Mouse (Mus musculus) B cell, adult 2 months (primary cell): ENCODE measurements at regions not wholly inside any gene's neighbourhood (a gene's known extent, or its start where the extent isn't known, plus 50 kb on each side); places are given as distances from the start of the nearest gene placed in this dataset.

ENCODE experiments used
- DNase-seq, 2 experiments: peaks; one replicate each; pipeline ENCODE4 v3.0.0; 2022

DNA sequence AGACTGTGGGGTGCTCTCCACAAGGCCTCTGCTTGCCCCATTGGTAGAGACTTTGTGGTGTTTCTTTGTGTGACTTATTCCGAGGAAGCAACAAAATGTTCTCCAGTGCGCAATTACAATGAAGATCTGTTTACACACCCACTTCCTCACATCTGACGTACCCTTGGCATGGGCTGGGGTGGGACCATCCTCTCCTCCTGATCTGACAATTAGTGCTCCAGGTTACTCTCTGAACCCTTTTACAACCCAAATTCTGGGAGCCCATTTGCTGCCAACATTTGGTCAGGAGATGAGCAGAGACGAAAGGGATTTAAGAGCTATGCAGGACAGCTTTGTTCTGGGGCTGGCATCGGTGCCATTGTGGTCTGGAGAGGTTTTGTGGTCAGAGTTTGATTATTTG lies 215.9 kb upstream of the Sall1 start:
- DNase-seq, result no peak

DNA sequence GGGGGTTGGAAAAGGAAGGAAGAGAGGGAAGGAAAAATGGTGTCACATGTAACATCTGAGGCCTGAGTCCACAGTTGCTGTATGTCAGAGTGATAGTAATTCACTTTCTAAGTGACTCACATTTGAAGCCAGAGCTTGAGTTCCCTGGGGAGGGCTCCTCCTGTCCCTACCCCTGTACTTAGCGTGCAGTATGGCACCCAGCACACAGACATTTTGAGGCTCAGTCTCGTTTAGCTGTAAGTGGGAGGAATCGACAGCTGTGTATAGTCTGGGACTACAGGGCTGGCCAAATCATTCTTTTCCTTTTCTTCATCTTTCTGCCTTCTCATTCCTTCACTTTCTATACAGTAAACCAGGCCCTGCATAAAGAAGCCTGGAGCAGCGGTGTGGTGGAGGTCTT lies 202.4 kb upstream of the Sall1 start:
- no peak for DNase-seq

DNA sequence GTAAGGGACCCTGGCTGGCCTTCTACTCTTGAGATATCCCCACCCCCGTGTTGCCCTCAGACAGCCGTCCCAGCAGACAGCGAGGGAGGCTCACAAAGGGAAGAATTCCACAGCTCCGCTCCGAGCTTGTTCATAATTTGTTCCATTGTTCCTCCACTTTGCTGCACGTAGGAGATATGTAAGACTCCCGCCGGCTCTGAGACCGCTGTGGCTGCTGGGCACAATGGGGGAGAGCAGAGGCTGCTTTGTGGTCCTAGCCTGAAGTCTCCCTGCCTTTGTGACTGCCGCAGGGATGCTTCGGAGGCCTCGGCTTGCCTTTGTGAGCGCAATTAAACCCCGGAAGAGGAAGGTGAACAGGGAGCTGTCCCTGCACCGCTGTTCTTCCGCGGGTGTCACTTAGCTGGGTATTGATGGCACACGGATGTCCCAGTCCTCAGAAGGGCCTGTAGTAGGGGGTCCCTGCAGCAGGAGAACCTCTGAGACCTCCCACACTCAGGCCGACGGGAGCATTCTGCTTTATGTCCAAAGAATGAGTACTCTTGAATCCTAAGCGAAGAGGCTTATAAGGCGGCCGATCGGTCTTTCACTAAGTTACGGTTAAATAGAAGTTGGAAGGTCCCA lies 201.3 kb upstream of the Sall1 start:
- DNase-seq, result no peak

DNA sequence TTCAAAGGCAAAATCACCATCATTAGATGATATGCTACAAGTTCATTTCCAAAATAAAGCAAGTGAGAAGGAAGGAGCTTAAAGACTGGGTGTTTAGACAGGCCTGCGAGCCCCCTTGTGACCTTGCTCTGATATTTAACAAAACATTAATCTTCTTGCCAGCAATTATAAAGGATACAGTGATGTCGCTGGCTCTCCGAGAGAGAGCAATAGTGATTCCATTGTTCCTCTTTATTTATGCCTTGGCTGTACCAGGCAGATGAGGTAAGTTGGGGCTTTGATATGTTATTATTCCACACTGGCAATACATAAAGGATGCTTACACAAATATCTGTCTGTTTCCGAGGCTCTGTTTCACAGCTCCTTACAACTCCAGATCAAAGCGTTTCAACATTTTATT lies 197.7 kb upstream of the Sall1 start:
- no peak for DNase-seq

DNA sequence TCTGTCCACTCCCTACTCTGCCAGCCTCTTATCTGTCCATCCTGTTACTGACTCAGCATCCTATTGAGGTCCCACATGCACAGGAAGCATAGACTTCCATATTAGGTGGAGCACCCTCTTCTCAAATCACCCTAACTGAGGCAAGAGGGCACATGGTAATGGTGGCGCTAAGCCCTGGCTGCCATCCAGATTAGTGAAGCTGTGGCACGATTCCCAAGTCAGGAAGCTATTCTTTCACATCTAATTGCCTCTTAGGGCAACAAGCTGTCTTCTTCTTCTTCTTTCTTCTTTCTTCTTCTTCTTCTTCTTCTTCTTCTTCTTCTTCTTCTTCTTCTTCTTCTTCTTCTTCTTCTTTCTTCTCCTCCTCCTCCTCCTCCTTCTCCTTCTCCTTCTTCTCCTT lies 195.7 kb upstream of the Sall1 start:
- no peak for DNase-seq

DNA sequence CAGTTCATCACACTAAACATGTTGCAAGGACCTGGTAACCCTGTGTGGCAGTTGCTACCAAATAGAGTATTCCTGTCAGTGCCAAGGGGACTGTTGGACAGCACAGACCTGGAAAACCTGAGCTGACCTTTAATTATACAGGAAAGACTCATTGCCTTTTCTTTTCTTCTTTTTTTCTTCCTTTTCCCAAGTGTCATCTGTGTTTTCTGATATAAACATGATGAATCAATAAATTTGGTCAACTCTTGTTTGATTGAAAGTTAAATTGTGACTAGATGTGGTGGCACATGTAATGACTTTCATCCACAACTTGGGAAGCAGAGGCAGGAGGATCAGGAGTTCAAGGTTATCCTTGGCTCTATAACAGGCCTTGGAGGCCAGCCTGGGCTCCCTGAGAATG lies 190.1 kb upstream of the Sall1 start:
- no peak for DNase-seq

DNA sequence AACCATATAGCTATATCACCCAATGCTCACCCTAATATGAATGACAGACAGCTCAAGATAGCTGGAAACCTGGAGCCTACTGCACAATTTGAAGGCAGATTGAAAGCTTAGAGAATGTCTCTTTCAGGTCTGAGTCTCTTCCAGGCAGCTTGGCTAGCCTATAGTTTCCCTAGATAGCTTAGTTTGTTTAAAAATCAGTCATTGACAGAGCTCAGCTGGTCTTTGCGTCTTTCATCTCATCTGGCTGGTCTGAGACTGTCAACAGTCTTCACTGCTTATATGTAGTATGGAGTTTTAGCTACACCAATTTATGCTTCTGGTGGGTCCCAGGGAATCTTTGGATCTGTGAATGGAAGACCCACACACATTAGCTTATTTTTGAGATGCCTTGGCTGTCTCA lies 188.4 kb upstream of the Sall1 start:
- no peak for DNase-seq

DNA sequence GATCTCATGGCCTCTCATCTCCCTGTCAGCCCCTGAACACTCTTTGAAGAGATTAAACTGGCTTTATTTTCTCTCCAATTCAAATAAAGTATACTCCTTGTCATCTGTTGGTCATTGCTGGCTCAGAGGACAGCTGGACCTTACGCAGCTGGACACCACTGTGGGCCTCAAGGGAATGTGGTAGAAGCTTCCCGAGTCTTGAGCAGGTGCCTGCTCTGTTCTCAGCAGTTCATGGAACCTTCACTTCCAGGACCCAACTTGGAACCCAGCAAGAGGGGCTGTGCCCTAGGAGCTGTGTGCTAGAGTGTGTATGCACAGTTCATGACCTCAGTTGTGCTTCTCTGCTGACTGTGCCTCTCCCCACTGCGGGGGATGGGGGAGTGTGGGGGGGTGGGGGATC lies 185.2 kb upstream of the Sall1 start:
- DNase-seq, result no peak

DNA sequence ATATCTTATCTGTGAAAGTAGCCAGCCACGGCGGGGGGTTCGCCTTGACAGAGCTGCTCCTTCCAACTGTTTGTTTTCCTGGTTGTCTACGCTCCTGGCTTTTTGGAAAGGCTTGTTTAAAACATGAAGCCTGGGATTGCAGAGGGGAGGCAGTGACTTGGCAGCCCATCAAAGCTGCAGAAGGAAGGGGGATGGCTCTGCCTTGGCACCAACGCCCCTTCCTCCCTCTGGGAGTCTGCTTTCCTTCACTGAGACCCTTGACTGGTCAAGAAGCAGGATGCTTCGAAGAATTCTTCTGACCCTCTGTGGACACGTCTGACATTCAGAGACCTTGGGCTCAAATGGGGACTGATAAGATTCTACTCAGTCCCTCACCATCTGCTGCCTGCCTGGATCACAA lies 176.9 kb upstream of the Sall1 start:
- DNase-seq, result no peak

DNA sequence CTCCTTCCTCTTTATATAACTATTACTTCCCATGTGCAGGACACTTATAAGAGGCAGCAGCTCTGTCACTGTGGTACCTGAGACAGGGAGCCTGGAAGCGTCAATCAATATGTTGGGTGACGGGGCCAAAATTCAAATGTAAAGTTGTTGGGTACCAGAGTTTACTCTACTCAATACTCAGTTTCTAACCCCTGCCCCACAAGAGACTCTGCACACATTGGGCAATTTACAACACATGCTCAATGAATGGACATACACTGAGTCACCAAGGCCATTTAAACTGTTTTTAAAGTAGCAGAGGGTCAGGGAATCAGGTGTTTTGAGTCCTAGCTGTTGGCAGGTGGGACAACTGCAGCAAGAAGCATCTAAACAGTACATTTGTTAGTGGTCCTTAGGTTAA lies 176.4 kb upstream of the Sall1 start:
- DNase-seq, result no peak

DNA sequence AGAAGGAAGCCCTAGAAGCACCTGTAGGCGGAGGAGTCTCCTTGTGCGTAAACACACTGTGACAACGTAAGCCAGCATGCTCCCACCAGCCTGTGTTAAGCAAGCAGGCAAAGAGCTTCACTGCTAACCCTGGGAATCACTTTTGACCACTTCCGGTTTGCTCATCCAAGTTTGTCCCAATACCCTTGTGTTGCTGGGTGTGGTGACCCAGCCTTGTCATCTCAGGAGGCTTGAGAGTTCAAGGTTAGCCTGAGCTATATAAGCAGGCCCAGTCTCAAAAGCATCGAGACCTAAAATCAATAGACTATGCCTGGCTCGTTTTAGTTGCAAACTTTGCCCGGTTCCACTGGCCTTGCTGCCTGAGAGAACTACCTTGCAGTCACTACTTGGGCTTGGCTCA lies 175.2 kb upstream of the Sall1 start:
- no peak for DNase-seq

DNA sequence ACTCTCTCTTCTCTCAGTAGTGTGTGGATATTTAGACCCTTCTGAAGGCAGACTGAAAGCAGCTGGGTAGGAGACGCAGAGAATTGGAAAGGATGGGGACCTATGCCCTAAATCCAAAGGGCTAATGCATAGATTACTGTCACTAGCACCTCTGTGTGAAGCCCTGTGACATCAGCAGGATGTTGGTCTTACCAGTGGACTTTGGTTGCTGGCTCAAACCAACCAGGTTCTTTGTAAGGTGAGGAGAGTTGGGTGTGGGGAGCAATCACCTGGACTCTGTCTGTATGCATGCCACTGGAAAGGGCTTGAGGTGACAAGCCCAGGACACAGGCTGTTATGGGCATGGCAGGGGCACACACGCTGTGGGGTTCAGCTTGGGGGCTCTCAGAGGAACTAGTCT lies 173.7 kb upstream of the Sall1 start:
- DNase-seq, result no peak

DNA sequence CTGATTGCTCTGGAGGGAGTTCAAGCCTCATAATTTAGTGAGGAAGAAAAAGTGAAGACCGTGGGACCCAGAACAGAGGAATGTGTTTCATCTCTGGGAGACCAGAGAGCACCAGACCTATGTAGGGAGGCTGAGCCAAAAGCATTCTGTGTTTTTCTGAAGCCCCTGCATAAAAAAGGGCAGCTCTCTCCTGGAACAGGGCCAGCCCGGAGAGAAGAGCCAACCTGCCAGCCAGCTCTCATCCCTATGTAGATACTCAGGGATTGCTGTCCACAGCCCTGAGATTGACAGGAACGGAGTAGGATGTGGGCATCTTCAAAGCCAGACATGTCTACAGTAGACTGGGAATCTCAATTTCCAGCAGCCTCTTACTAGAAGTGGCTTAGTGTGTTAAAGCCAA lies 168.0 kb upstream of the Sall1 start:
- no peak for DNase-seq

DNA sequence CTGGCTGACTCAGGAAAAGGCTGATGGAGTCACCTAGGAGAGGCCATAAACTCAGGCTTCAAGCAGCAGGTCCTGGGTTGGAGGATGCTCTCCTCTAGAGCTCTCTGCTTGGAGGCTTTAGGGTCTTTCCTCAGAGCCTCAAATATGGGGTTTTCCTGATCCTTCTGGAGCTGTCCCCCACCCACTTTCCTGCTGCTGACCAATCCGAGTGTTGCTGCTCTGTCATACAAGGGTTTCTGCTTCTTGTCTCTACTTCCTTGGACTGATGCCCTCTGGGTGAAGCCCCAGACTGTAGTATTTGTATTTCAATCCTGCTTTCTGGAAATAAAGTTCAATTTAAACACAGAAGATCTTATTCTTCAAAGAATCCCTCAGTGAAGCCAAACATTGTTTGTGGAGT lies 166.7 kb upstream of the Sall1 start:
- no peak for DNase-seq

DNA sequence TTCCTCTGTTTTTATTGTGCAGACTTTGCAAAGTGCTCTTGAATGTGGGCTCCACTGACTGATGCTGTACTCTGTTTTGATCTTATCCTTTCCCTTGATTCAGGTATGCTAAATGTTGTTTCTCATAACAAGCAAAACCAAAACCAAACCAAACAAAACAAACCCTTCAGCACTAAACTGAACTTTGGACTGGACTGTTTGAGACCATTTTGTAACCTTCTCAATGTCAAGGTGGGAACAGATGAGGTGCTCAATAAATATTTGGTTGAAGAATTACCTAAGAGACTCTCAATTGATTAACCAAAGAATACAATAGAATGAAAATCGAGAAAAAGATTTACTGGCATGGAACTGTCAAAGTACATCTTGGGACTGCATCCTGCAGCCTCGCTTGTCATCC lies 163.9 kb upstream of the Sall1 start:
- no peak for DNase-seq

DNA sequence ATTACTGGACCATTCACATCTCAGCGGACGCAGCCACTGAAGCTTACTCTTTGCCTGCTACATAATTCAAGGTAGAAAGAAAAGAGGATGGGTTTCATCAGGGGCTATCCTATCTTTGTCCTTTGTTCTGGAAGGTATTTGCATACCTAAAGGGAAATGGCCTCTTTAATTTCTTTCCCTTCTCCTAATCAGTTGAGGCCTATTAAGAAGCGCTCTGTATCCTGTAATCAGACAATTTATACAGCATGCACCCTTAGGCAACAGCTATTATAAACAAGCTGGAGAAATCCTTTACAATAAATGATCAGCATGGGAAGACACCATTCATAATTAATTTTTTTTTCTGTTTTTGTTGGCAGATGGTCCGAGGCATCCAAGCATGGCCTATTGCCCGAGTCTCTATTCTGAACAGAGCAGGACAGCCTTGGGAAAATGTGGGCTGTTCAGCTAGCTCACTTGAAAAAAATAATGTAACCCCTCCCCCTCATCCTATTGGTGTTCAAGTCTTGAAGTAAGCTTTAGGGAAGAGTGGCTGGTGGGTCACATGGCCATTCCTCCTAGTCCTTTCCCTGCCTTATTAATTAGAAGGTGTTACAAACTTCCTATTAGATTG lies 158.6 kb upstream of the Sall1 start:
- no peak for DNase-seq

DNA sequence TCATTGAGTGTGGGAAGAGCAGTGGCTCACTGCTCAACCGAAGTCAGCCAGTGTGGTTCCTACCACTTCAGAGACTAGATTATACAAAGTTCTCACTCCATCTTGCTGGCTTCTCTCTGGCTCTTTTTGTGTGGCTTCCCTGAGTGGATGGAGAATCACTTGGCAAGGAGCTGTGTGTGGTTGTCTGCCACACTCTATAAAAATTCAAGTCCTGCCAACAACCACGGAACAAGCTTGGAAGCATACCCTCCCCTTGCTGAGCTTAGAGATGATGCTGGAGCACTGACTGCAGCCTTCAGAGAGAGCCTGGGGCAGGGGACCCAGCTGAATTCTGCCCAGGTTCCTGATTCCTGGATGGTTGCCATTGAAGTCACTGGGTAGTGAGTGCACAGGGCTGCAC lies 156.3 kb upstream of the Sall1 start:
- no peak for DNase-seq

DNA sequence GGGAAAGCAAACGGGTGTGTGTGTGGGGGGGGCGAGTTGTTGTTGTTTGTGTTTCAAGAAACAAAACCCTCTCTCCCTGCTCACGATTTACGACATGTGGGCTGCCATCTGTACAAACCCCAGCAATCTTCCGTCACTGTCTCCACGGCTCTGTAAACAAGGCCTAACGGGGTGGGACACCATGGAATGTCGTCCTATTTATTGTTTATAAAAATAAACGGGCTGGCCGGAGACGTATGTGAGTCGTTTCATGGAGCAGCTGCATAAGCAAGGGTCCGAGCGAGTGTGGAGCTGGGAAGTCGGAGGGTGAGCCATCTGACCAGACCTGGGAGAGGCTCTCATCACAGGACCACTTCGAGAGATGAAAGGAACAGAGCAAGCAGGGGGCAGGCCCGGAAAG lies 141.4 kb upstream of the Sall1 start:
- no peak for DNase-seq

DNA sequence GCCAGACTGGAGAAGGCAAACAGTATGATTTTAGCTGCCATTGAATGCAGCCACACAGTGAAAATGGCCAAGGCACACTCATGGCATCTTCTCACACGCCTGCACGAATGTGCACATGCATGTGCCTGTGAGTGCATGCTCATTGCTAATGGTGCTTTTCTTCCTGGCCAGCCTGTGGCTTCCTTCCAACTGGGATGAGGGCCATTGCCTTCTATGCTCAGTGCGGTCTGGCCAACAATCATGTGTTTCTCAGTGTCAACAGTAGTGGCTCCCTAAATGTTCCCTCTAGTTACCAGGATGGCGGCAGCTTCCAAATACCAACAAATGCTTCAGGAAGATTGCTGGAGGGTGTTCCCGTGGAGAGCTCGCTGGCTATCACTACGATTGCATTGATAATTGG lies 131.7 kb upstream of the Sall1 start:
- DNase-seq, result no peak

DNA sequence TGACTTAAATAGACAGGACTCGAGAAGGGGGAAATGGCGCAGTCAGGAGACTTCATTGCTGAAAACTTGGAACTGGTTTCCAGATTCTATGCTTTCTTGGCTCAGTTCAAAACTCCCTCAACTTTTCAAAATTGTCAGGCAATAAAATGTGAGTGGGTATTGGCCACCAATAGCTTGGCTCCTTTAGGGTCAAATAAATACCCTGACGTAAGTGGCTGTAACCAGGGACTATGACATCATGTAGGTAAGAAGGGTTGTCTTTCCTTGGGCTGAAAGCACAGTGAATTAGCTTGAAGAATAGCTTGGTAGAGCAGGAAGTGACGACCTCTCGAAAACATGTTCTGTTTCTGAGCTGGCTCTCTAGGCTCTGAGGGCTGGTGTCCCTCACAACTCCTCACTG lies 127.6 kb upstream of the Sall1 start:
- no peak for DNase-seq

DNA sequence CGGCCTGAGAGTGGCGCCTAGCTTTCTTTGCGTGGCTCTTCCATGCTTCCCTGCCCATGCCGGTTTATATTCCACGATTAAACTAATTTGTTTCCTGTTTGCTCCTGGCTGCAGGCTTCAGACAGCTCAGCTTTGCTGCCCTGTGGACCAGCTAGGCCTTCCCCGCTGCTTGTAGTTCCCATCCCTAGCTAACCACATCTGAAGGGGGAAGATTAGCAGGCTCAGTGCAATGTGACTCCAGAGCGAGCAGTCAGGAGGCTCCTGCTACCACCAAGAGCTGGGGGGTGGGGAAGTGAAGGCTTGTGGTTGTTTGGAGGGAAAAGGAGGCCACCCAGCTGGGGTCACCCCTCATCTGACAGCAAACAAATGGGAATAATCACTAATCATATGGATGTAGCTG lies 125.5 kb upstream of the Sall1 start:
- no peak for DNase-seq

DNA sequence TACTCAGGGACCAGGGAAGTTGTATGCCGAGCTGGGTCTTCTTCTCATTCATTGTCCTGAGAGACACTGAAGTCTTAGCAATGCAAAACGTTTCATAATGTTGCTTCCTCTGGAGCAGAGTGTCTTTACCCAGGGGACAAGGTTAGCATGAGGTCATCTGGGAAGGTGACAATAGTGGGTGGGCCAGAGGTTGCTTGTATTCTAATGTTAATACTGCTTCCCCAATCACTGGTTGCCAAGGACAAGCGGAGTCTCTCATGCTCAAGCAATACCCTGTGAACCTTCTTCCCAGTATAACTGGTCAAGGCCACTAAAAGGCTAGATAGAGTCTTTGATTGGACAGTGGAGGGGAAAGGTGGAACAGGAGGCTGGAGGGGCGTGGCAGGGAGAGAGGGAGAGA lies 123.1 kb upstream of the Sall1 start:
- DNase-seq, result no peak

DNA sequence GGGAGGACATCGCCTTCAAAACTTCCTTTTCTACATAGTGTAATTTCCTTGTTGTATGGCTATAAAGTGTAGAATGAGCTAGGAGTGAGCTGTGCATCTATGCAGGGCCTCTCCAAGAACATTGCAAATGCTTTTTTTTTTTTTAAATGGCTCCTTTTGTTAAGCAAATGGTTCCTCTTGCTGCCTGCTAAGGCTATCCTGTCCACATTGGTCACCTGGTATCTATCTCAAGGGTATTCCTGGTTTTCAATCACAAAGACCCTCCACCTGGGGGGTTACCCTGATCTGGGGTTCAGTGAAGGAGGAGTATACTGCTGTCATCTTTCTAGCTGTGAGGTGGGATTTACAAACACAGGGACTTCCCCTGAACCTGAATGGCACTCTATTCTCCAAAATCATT lies 112.9 kb upstream of the Sall1 start:
- DNase-seq, result no peak

DNA sequence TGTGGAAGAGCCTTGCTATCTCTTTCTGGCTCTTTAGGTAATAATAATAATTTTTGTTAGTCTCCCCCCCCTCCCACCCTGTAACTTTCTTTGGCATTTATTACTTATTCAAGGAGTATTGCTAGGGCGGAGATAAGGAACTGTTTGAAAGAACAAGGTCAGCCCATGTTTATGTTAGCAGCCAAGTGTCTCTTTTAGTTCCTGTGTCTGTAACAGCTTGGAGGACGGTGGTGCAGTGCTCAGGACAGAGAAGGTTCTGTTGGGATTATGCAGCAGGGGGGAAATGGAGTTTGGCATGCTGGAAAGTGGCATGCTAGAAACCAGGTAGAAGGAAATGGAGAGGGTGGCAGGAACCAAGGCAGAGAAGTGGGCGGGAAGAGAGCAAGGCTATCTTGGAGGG lies 109.6 kb upstream of the Sall1 start:
- DNase-seq, result no peak

DNA sequence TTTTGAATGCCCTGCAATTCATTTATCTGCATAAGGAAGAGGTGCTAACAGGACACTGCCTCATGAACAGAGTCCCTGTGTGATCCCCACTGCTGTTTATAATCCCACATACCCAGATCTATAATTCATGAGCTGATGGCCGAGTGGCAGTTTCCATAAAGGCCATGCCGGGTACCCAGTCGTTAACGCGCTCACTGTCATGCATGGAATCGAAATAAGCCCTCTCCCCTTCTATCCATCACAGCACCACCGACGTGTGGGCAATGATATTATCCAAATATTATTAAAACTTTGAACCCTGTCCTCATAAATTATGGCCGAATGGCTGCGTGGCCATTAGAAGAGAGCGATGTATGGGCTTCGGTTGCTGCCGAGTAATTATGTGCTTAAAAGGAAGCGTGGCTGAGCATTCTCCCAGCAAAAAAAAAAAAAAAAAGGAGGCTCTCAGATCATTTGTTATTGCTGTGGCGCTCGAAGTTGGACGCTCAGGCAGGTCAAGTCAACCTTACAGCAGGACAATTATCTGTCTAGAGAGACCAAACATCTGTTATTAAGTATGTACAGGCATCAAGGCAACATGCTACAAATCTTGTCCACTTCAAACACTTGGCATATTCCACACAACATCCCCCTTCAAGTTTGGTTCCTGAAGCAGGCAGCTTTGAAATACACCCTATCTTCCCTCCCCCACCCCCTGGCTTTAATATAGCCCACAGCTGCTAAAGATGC lies 109.1 kb upstream of the Sall1 start:
- no peak for DNase-seq
